Mouse (Mus musculus) c-Kit-positive CD71-negative TER-119-negative erythroid progenitor cells, embryonic 14.5 days (primary cell): Measurements from ENCODE around the gene Zfhx3.

Experiments used
- DNase-seq: peaks from one replicate; pipeline ENCODE4 v3.0.0-alpha.2; 2013; ENCODE audit warnings: low read depth

Zfhx3 gene

DNA sequence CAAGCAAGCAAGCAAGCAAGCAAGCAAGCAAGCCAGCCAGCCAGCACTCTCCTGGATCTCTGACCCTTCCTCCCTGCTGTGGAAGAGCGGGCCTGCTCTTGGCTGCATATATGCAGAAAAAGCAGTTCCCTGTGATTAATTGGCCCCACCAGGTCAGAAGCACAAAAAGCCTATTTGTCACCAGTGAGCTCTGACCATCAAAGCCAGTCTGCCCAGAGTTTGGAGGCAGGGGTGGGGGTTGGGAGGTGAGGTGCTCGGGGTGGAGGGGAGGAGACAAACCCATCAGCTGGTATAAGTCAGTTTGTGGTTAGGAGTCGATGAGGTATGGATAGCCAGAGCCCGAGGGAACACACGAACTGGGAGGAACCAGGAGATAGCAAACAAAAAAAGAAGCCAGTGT, 421.0 kb downstream of the Zfhx3 start:
- DNase-seq, result no peak

DNA sequence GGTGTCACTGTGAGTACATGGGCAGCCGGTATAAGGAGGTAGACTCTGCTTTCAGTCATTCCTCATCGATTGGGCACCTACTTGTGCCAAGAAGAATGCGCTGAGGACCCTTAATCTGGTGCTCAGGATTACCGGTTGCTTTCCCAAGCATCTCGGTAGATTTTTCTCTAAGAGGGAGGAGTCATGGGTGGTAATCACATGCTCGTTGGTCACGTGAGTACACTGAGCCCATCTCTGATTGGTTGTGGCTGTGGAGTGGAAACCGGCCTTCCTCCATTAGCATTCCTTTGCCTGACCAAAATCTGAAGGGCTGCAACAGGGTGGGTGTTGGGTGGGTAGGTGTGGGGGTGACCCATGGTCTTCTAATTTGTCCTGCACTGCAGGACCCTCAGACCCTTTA, 421.4 kb downstream of the Zfhx3 start:
- DNase-seq, result no peak

DNA sequence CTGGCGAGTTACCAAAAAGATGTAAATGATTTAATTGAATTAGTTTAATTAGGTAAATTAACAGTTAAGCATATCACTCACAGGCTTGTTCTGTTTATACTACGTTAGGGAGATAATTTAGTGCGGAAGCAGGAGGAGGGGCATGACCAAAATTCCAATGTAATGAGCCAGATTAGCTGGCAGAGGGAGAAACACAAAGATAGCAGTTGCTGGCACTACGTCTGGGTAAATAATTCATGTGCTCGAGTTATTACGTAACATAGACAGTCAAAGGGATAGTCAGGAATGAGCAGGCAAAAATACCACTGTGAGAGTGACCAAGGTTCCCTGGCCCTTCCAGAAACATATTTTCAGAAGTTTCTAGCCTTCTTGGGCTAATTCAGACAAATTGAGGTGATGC, 426.6 kb downstream of the Zfhx3 start:
- DNase-seq, result no peak

DNA sequence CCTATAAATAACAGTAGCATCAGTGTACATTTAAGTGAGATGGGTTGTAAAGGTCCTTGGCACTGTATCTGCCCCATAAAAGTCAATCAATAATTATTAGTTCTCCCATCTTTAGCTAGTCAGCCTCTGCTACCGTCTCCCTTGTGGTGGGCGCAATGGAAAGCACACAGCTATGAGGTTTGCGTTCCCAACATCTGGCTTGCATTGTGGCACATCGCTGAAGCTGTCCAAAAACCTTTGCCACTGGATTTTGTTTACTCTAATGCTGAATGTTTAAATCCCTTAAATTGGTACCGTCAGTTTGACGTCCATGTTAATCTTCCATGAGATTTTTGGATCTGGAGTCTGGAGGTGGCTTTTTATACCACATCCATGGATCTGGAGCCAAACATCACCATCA, 428.3 kb downstream of the Zfhx3 start:
- no peak for DNase-seq

DNA sequence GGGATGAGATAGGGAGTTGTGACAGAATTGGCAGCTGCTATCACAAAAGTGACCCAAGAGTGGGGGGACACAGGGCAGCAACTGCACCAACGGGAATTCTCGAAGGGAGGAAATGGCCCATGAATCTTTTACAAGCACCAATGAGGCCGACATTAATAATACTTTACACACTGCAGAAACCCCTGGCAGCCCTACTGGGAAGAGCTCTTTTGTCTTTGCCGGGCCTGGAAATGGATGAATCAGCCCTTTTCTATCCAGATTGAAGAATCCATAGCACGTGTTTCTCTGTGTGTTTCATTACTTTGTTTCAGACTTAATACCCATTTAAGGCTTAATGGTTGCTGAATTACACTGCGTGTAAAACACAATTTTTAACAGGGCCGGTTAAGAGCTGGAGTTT, 430.6 kb downstream of the Zfhx3 start:
- DNase-seq, result no peak

DNA sequence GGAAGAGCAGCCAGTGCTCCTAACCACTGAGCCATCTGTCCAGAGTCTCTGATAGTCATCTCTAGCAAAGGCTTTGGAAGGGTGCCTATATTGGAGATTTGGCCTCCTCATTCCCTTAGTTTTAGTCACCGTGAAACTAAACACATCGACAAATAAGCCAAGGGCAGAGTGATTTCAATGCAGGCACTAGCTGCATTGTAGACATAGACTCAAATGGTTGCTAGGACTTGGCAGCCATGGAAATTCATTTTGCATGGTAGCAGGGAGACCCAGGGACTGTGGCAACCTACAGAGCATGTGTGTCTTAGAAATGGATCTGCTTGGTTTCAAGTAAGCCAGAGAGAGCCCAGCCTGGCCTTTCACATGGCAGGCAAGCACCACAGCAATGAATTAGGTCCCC, 435.6 kb downstream of the Zfhx3 start:
- DNase-seq, result no peak

DNA sequence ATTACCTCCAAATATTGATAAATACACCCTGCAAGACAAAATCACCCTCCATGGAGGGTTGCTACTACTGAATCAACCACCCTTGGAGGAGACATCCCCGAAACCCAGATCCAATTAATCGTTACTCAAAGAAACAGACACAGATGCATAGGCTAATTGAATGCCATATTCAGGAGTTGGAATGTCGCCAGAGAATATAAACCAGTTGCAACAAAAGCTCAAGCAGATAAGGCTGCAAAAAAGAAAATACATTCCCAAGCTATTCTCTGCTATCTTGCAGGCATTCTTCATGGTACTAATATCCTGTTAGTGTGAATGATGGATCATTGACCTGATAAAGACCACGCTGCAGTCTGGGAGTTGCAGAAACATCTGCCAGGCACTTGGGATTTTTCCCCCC, 440.7 kb downstream of the Zfhx3 start:
- no peak for DNase-seq

DNA sequence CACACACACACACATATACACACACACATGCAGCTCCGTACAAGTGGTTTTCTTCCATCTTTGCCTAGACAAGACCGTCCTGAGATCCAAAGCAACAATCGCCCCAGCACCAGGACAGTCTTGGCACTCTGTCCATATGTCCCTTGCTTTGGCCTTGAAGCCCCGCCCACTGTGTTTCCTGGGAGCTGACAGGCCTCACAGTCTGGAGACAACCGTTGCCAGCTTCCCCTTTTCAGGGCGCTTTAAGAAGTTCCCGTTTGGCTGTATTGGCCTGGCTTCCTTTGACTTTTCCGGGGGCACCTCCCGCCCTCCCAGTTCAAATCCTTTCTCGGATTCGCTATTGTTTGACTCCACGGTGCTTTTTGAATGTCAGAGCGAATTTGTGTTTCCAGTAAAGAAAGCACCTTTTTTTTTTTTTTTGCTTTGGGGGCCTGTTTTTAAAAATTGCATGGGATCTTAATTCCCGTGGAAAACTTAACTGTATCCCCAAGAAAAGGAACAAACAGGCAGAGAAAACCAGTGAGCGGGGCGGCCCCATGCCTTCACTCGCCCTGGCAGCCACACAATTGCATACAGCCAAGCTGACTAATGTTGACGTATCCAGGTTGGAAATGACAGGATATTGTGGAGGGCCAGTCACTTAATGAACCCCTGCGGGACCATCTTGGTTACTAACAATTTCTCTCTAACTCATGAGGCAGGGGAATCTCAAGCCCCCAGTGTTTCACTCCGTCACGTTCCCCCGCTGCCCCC, 444.9 kb downstream of the Zfhx3 start:
- peak; percentile 29 for DNase-seq

DNA sequence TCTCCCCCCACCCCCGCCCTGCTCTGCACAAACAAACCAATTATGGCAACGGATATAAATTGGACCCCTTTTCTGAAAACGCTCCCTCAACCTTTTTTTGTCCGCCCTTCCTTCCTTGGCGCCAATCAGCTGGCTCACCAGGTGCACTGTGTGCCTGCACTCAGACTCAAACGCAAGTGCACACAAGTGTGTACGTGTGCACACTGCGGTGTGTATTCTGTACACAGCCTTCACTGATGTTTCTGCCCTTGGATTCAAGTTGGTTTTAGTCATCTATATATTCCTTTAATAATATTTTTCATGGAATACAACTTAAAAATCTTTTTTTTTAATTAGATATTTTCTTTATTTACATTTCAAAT, 445.4 kb downstream of the Zfhx3 start:
- DNase-seq, result no peak

DNA sequence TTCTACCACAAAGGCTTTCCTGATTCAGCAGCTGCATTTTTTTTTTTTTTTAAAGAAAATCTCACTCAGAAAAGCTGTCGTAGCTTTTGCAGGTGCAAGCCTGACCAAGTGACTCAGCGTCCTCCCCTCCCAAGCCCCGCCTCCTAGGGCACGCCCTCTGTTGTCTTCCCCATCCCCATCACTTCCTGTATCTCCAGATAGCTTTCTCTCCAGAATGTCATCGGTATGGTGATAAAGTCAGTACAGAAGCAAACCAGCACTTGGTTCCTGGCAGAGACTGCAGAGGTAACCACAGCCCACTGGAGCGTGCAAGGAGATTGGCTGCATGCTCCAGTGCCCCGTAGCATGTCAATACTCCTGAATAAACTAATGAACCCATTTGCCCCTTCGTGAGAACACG, 450.5 kb downstream of the Zfhx3 start:
- peak; percentile 48 for DNase-seq

DNA sequence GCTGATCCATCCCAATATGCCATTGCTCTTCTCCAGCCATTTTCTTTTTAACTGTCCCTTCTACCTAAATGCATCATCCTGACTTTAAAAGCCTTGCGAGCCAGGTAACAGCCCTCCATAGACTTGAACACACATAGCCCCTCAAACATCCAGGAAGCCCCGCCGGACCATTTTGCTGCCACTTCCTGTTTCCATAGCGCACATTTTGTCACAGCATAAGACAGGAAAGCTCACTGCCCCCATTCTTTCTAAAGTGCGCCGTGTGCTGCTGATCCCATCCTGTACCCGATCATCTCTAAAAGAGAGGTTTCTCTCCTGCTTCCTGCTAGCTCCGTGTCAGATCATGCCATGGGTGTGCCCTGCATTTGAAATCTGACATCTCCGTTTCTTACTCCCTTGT, 459.7 kb downstream of the Zfhx3 start:
- DNase-seq, result peak; percentile 9

DNA sequence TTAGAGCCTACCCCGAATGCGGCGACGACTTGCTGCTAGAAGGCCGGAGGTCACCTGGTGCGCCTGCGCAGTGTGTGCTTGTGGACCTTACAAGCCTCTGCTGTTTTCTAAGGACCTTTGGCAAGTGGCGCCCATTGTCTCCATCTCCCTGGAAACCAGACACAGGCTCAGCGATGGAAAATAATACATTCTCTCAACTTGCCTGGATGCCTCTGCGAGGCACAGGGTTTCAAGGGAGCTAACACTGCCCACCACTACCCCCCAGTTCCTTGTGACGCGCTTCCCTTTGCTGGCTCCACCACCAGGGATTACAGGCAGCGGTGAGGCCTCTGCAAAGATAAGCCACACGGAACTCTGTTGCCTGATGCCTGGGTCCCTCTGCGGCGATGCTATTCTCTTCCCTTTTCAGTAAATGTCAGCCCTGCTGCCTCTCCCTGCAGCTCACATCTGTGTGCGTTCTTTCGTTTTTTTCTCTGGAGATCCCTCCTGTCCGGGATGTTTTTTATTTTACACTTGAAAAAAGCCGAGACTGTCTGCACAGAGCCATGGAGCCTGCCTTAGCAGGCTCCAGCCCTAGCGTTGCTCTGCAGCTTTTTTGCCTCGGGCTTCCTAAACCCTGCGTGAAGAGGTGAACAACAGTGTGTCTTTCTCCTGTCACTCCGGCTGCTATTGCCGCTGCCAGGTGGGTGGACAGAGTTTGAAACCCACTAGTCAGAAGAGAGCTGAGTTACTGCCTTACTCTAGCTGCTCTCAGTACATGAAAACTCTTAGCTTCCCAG, 464.5 kb downstream of the Zfhx3 start:
- DNase-seq, result no peak

DNA sequence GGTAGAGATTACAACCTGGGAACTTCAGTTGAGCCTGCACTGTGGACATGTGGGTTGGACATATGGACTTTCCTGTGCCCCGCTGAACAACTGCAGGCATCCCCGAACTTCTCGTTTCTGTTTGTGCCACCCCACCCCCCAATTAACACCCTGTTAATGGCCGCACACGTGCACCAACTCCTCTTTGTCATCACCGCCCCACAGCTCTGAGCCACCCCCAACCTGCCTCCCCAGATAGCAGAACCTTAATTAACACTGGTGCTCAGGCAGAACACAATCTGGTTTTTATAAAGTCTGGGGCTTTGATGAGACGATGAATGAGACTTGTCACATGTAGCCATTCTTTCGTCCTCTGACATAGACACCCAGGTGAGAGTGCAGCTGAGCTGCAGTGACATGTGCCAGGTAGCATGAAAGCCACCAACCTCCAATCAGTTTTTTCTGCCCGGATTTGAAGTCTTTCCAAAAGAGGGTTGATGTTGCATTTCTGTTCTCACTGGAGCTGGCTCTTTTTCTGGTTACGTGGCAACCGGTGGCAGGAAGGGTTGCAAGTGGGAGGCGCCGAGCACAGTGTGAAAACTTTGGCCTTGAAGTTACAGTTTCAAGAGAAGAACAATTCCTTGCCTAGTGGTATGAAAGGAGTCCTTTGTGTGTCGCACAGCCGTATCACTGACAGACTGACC, 476.9 kb downstream of the Zfhx3 start:
- DNase-seq, result no peak

DNA sequence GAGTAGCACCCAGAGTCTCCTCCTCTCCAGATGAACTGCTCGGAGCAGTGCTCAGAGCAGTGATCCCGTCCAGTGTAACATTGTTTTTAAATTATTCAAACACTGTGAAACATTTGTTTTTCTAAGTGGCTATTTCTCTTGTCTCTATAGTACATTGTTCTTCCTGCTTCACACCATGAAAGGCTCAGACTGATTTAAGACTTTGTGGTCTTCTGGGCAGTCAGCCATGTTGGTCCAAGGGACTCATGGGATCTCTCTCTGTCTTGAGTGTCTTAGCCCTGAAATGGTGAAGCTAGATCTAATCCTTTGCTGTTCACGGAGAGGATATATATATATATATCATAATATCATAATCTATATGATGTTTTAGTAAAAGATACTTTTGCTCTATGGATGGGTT, 480.1 kb downstream of the Zfhx3 start:
- DNase-seq, result no peak

DNA sequence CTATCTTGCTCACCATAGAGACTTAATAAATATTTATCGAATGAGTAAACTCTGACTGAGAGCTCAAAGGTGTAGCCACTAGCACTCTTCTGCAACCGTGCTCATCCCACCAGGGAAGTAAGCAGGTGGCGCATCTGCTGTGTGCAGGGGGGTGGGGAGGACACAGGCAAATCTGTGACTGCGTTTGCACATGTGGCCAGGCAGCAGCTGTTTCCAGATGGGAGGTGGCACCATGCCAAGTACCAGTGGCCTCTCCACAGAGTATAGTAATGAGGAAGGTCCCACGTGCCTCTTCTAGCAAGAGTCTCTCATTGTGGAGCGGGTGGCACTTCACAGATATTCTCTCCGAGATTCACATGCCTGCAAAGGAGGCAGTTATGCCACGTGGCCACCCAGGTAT, 481.9 kb downstream of the Zfhx3 start:
- DNase-seq, result no peak

DNA sequence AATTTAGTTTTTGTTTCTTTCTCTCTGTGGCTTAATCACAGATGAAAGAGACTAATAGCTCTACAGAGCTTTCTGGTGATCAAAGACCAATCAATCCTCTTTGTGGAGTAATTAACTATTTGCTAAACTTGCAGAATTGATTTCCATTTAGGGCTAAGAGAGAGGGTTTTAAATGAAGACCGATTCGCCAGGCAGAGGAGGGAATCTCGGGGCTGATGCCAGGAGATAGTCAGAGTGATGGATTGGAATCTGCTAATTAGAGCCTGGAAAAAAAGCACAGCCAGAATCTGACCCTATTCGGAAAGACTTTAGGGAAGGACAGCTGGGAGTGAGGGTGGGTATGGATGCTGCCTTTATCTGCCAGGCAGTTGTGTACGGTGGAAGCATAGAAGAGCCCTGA, 490.9 kb downstream of the Zfhx3 start:
- no peak for DNase-seq

DNA sequence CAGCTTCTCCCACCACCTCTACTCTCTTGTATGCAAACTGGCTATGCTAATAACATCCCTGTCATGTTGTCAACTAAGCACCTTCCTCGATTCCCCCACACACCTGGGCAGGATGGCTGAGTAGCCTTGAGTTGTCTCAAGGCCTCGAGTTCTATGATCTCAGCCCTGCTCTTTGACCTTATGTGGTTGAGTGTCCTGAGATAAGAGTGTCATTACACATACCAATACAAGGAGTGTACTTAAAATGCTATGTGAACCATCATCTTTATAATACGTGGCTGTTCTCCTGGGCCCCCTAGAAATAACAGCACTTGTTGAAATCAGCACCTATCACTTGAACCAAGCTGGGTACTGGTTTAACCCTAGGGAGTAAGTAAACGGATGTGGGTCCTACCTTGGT, 492.1 kb downstream of the Zfhx3 start:
- no peak for DNase-seq

DNA sequence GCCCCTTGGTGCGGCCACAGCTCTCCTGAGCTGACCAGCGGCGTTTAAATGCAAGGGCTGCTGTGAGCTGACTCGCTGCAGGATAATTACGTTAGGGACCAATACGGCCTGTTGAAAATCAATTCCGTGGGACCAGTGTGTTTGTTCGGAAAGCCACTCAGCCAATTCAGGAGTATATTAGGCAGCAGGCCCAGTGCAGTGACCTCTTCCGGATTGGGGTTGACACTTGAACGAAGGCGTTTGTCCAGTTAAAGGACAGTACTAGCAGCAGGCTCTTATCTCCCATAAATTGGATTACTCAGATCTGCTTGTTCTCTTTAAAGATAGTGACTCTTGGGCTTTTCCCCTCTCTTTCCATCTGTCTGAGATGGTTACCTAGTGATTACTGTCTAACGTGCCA, 493.9 kb downstream of the Zfhx3 start:
- DNase-seq, result no peak

DNA sequence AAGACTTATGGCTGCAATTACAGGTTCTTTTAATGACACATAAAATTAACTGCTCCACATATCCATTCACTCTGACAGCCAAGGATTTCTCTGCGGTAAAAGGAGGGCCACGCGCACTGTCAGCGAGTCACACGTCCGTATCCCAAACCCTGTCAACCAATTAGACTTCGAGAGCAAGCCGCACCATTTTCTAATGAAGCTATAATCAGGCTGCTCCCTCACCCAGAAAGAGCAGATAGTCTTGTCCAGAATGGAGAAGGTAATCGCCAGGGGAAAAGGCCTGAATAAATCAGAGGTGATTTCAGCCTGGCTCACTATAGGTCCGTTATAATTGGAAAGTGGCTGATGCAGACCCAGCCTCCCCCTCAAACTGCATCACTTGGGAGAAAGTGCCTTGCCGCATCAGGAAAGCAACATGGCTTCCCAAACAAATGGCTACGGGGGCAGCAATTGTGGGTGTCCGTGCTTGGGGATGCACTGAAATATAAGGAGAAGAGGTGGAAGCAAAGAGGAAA, 494.9 kb downstream of the Zfhx3 start:
- DNase-seq, result no peak

DNA sequence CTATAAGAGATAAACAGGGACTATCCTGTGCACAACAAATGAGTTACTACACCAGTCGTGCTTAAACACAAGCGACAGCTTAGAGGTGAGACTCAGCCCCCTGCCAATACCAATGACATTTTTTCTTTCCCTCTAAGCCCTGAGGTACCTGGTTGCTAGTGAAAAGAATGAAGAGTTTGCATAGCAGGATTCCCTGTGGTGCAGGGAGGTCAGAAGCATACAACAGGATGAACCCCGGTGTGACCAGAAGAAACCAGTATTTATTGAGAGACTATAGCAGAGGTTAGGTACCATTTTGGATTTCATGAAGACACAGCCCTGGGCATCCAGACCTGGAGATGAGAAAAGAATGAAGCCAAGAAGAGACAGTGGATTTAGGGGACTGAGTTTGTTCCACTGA, 498.0 kb downstream of the Zfhx3 start:
- DNase-seq, result no peak

DNA sequence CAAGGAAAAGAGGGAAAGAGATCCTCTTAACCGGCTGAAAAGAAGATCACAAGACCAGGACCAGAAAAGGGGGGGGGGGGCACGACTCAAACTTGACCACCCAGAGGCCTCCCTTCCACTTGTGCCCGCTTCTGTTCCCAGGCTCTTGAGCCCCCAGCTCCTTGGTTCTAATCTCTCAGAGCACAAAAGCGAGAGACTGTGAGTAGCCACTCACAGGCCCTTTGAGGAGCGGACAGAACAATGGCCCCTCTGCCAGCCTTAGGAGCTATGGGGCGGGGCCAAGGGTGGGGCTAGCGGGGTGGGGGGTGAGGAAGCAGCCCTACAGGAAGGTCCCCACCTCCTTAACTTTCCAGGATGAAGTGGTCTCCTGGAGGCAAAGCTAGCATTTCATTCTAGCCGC, 508.4 kb downstream of the Zfhx3 start:
- DNase-seq, result no peak

DNA sequence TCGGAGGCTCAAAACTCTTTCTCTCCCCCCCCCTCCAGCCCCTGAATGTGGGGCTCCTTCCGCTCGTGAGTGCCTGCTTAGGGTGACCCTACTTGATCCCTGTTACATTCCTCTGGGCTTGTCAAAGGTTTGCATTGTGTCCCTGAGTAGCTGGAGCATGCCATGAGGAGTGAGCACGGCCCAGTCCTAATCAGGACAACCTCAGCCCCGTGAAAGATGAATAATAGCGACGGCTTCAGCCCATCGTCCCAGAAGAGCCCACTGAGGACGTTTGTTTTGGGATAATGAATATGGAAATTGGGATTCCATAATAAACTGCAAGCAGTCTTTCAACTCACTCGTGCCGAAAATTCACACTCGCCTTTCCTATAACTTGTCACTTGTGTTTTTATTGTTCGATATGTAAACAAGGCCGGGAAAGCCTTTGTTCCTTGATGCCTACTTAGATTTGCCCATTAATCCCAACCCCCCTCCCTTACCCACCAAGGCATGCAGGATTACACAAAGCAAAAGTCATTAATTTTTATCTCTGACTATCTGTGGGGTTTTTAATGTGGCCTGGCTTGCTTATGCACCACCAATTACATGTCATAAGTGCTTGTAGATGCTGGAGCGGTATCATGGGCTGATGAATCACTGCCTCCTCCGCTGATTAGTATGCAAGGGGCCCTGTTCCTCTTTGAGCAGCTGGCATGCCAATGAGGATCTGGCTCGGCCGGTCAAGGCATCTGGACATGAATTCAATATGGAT, 512.3 kb downstream of the Zfhx3 start:
- no peak for DNase-seq
